Mouse (Mus musculus): Measurements from ENCODE around the gene Cbx8. TPM values are rescaled to one million over a fixed set of nuclear protein-coding genes. Genes with fewer than 3 reads are reported as not detected.

The Cbx8 gene
- polyA plus RNA-seq, 1 experiment from 2014 or later = 13.0 TPM

DNA sequence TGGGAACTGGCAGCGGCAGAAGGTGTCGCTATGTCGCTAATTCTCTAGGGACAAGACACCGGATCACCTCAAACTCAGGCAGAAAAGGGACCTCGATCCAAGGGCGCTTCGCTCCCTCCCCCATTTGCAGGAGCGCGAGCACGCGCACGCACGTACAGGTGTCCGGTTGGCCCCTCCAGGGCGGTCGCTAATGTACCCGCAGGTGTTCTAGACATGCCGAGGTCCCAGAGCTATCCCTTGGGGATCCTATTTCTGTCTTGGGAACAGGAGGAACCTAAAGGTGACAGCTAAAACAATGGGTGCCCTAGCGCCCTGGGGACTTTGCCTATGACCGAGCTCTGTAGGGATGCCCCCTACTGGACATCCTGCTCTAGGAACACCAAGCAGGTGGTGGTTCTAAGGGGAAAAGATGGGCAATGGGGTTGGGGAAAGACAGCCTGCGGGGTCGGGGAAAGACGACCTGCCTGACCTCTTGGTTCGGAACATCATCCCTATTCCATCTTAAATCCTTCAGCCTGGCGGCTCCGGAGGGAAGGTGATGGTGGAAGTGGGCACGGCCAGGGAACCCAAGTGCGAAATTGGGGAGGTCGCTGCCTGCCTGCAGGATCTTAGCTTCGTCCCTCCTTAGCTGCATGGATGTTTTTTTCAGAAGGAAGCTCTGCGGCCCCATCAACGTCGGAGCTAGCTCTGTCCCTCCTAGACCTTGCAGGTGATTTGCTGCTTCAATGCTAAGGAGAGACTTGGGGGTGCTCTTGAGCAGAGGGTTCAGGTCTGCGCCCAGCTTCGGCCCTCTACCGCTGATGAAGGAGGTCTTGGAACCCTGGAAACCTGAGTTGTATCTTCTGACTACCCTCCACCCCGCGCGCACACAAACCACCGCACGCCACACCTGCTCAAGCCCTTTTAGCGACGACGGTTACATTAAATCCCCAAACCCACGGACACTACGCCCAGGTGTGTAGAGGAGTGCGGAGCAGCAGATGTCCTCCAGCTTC lies 13.9 kb upstream of the Cbx8 start:
- no peaks in the 10 kb centered on the region for H3K36me3 ChIP-seq
- no peaks in the 10 kb centered on the region for H3K9me3 ChIP-seq
- H3K27me3 ChIP-seq = peaks cover 82% of the 10 kb centered on the region
- peak overlapping the region; percentile 63; the same call in 1 of the 2 replicates for H3K9ac ChIP-seq (replicated peaks)
- peaks cover 59% of the 10 kb centered on the region for H3K4me1 ChIP-seq (replicated peaks)
- H3K4me3 ChIP-seq (replicated peaks) = peak overlapping the region; percentile 55
- whole genome bisulfite sequencing = 2% methylated on average over 47 of the region's 47 CpGs
- ATAC-seq (ENCODE audit: insufficient number of reproducible peaks, insufficient read depth, low FRiP score, low TSS enrichment, low read depth) = no peak
- no peak overlapping the region for H3K27ac ChIP-seq
- H3K4me2 ChIP-seq = peak overlapping the region; percentile 94

DNA sequence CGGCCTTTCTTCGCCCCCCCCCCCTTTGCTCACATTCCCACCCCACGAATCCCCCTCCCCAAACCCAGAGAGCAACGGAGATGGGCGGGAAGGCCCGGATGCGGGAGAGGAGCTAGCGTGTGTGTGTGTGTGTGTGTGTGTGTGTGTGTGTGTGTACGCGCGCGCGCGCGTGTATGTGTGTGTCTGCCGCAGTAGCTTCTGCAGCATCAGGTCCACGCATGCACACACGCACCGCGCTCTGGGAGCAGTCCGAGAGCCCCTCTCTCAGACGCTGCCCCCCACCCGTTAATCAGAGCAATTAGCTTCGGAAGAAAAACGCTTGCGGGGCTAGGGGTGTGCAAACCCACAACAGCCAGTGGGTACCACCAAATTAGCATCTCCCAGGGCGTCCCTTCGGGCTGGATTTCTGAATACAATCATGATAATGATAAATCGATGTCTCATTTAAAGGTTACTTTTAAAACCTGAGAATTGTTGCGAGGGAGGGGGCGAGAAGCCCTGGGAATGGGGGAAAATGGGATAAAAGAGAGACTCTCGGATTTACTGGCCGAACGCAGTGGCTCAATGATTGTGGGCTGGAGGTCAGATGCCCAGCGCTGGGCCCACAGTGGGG lies 13.1 kb upstream of the Cbx8 start:
- Histone ChIP-seq H3K36me3 (no peaks in the 10 kb centered on the region), H3K27ac (peak overlapping the region; percentile 56; the same call in 1 of the 2 replicates), H3K4me2 (peak overlapping the region; percentile 91), H3K27me3 (peaks cover 82% of the 10 kb centered on the region), H3K9me3 (no peaks in the 10 kb centered on the region), H3K4me3 (replicated peaks) (peak overlapping the region; percentile 39), H3K9ac (replicated peaks) (peak overlapping the region; percentile 63), H3K4me1 (replicated peaks) (peaks cover 55% of the 10 kb centered on the region)
- WGBS = 1% methylated on average over 34 of the region's 35 CpGs
- ATAC-seq (ENCODE audit: insufficient number of reproducible peaks, insufficient read depth, low FRiP score, low TSS enrichment, low read depth) = no peak

DNA sequence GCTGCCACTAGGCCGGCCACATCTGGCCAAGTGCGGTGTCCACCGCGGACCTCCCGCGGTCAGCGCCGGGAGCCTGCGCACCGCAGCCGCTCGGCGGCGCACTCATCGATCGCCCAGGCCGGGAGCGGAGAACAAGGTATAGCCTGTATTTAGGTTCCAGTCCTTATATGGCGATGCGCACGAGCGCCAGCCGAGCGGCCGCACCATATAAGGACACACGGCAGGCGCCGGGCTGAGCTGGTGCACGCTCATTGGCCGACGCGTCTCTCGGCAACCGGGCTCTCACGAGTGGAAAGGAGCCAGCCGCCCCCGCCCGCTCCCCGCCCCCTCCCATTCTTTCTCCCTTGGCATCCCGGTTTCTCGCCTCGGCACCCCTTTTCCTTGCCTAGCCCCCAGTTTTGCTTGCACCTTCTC lies 12.5 kb upstream of the Cbx8 start:
- Histone ChIP-seq H3K36me3 (no peaks in the 10 kb centered on the region), H3K4me3 (replicated peaks) (peak overlapping the region; percentile 39), H3K4me2 (peak overlapping the region; percentile 91), H3K9me3 (no peaks in the 10 kb centered on the region), H3K4me1 (replicated peaks) (peaks cover 53% of the 10 kb centered on the region), H3K27me3 (peaks cover 82% of the 10 kb centered on the region), H3K9ac (replicated peaks) (peak overlapping the region; percentile 64), H3K27ac (peak overlapping the region; percentile 74)
- under 1% methylated on average over 41 of the region's 42 CpGs for WGBS
- ATAC-seq (ENCODE audit: insufficient number of reproducible peaks, insufficient read depth, low FRiP score, low TSS enrichment, low read depth) = peak; percentile 90

DNA sequence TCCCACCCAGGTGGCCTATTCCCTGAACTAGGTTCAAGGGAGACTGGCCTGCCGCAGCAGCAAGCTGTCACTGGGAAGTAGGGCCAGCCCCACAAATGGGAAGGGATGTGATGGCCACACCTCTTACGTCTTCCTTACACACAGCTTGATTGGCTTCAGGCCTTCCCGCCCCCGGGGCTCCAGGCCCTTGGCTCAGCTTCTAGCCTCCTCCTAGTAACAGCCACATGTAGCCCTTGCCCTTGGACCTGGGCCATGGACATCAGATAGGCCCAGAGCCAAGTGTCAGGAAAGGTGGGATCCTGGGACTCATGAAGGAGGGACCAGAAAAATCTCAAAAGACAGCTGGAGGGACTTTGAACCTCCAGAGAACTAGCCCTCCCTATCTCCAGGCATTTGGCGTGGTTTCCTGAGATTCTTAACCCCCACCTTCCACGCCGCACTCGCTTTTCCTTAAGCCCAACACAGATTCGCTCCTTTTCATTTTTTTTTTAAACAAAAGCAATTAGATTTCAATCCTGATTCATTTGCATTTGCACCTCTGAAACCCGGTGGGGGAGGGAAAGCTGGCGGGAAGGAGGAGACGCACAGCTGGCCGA lies 12.0 kb upstream of the Cbx8 start:
- peak overlapping the region; percentile 74 for H3K27ac ChIP-seq
- WGBS = under 1% methylated on average over 13 of the region's 13 CpGs
- H3K36me3 ChIP-seq = no peaks in the 10 kb centered on the region
- H3K27me3 ChIP-seq = peaks cover 82% of the 10 kb centered on the region
- ATAC-seq (ENCODE audit: insufficient number of reproducible peaks, insufficient read depth, low FRiP score, low TSS enrichment, low read depth) = peak; percentile 22; the same call in 1 of the 2 replicates
- H3K4me3 ChIP-seq (replicated peaks) = peak overlapping the region; percentile 39
- peak overlapping the region; percentile 64 for H3K9ac ChIP-seq (replicated peaks)
- H3K4me1 ChIP-seq (replicated peaks) = peaks cover 53% of the 10 kb centered on the region
- no peaks in the 10 kb centered on the region for H3K9me3 ChIP-seq
- peak overlapping the region; percentile 91 for H3K4me2 ChIP-seq

DNA sequence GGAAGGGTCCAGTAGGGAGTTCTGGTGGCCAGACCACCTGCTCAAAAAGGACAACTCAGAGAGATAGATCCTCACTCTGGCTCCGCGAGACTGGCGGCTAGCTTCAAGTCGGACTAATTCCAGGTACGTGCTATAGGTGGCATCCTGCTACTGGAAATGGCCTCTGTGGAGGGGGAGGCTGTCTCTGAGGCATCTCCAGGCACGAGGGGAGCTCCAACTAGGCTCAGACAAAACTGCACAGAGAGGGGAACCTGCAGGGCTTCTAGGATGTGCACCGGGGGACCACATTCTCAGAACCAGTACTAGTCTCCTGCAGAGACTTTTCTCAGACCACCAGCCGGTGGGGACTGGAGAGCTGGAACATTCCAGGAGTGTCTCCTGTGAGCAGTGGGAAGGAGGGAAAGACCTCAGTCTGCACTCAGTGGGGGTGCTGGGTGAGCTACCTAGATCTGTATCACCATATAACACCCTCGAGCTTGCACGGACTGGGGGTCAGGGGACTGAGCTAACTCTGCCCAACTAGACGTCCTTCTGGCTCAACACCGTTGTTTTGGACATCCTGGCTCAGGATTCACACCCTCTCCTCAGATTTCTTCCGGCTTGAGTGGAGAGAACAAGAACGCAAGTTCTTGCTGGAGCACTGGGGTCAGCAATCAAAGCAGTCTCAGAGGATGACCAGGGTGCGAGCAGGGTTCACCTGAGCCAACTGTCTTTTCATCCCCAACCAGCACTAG lies 11.3 kb upstream of the Cbx8 start:
- Histone ChIP-seq H3K9ac (replicated peaks) (no peak overlapping the region), H3K4me2 (peak overlapping the region; percentile 91; the same call in 1 of the 2 replicates), H3K36me3 (no peaks in the 10 kb centered on the region), H3K4me1 (replicated peaks) (peaks cover 53% of the 10 kb centered on the region), H3K9me3 (no peaks in the 10 kb centered on the region), H3K27me3 (peaks cover 83% of the 10 kb centered on the region), H3K4me3 (replicated peaks) (0 out of 2 replicates have a peak overlapping the region, but pooled peaks have one; percentile 39), H3K27ac (peak overlapping the region; percentile 74; the same call in 1 of the 2 replicates)
- 3% methylated on average over 15 of the region's 15 CpGs for WGBS
- no peak for ATAC-seq (ENCODE audit: insufficient number of reproducible peaks, insufficient read depth, low FRiP score, low TSS enrichment, low read depth)

DNA sequence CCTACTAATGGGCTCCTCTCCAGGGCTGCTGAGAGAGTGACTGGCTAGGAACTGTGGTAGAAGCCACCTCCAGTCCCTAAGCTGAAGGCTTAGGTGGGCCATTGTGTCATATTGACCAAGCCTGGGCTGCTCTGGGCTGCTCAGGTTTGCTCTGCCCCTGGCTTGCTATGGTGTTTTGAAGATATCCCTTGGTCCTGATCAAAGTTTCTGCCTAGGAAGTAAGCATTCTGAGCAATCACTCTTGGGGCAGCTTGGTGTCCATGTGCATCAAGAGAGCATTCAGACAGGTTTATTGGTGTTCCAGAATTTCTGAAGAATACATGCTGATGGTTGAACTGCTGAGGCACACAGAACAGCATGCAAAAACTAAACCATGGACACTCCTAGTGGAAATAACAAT lies 10.7 kb upstream of the Cbx8 start:
- H3K36me3 ChIP-seq = no peaks in the 10 kb centered on the region
- no peak overlapping the region for H3K4me2 ChIP-seq
- no peak overlapping the region for H3K4me3 ChIP-seq (replicated peaks)
- no peaks in the 10 kb centered on the region for H3K9me3 ChIP-seq
- peaks cover 57% of the 10 kb centered on the region for H3K4me1 ChIP-seq (replicated peaks)
- H3K27me3 ChIP-seq = peaks cover 89% of the 10 kb centered on the region
- no peak for ATAC-seq (ENCODE audit: insufficient number of reproducible peaks, insufficient read depth, low FRiP score, low TSS enrichment, low read depth)
- H3K27ac ChIP-seq = no peak overlapping the region
- no peak overlapping the region for H3K9ac ChIP-seq (replicated peaks)

DNA sequence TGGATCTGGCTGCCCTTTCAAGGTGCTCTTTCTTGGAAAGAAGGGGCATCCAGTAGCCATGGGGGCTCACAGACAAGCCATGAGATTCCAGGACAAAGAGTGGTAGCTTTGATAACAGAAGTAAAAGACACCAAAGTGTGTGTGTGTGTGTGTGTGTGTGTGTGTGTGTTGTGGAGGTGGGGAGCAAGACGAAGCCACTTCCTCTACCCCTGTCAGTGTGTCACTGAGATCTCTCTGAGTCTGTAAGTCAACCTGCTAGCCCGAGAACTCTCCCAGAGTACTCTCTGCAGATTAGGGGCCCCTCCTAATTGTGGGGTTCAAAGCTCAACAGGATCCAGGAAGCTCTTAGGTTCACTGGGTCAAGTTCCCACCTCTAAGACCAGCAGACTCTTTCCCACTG lies 9.6 kb upstream of the Cbx8 start:
- Histone ChIP-seq H3K4me2 (no peak overlapping the region), H3K9me3 (no peaks in the 10 kb centered on the region), H3K9ac (replicated peaks) (no peak overlapping the region), H3K36me3 (no peaks in the 10 kb centered on the region), H3K4me3 (replicated peaks) (no peak overlapping the region), H3K27ac (no peak overlapping the region), H3K4me1 (replicated peaks) (peaks cover 62% of the 10 kb centered on the region), H3K27me3 (peaks cover 90% of the 10 kb centered on the region)
- ATAC-seq (ENCODE audit: insufficient number of reproducible peaks, insufficient read depth, low FRiP score, low TSS enrichment, low read depth) = no peak
- 3% methylated on average over 2 of the region's 2 CpGs for WGBS

DNA sequence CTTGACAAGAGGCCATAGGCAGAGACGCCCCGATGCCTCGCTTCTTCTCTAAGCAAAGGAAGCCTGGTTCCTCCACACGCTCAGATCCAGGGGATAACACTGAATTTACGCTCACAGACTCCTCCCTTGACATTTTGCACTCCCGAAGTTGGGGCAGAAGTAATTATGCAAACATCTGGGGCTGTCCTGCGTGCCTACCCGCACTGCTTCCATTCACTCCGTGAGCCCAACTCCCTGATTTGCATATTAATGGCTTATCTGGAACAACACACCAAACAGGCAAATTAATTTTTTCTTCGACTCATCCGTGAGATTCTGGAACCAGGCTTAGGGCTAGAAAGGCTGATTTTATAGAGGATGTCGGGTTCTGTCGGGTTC lies 7.4 kb upstream of the Cbx8 start:
- ATAC-seq (ENCODE audit: insufficient number of reproducible peaks, insufficient read depth, low FRiP score, low TSS enrichment, low read depth) = no peak
- peak overlapping the region; percentile 42 for H3K4me3 ChIP-seq (replicated peaks)
- H3K9ac ChIP-seq (replicated peaks) = 0 out of 2 replicates have a peak overlapping the region, but pooled peaks have one; percentile 40
- peaks cover 93% of the 10 kb centered on the region for H3K27me3 ChIP-seq
- H3K36me3 ChIP-seq = no peaks in the 10 kb centered on the region
- H3K27ac ChIP-seq = no peak overlapping the region
- peaks cover 70% of the 10 kb centered on the region for H3K4me1 ChIP-seq (replicated peaks)
- H3K9me3 ChIP-seq = no peaks in the 10 kb centered on the region
- WGBS = under 1% methylated on average over 13 of the region's 13 CpGs
- H3K4me2 ChIP-seq = peak overlapping the region; percentile 69

DNA sequence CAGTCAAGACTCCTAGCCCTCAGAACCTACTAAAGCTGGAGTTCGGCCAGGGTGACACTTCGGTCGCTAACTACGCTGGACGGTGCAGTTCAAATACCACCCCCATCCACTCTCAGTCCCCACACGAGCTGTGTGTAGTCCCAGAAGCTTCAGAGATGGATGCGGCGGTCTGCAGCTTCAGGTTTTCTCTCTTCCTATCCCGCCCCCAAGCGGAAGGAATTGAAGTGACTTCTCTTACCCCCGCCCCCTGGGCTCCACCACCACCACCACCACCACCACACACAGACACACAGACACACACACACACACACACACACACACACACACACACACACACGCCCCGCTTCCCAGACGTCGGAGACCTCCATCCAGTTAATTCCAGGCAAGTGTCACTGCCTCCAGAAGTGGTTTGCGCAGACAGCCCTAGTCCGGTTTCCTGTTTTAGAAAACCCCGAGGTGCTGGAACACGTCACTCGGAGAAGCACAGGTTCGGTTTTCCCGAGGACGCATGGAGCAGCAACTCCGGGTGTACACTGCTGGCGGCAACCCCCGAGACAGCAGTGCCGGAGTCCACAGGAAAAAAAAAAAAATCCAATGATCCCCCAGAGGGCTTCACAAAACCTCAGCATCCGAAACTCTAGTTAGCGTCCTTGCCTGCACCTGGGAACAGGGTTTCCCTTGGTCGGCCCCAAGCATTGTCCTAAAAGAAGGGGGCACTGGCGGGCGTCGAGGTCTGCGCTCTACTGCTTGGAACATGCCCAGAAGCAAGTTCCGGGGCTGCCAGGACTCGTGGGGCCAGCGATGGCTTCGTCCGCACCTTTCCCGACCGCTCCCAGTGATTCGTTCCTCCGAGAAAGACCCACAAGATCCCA lies 6.7 kb upstream of the Cbx8 start:
- 1% methylated on average over 42 of the region's 43 CpGs for WGBS
- Histone ChIP-seq H3K36me3 (no peaks in the 10 kb centered on the region), H3K27me3 (peaks cover 99% of the 10 kb centered on the region), H3K9ac (replicated peaks) (peak overlapping the region; percentile 42), H3K4me2 (peak overlapping the region; percentile 69), H3K9me3 (no peaks in the 10 kb centered on the region), H3K27ac (no peak overlapping the region), H3K4me1 (replicated peaks) (peaks cover 70% of the 10 kb centered on the region), H3K4me3 (replicated peaks) (peak overlapping the region; percentile 42)
- ATAC-seq (ENCODE audit: insufficient number of reproducible peaks, insufficient read depth, low FRiP score, low TSS enrichment, low read depth) = no peak
